Mouse (Mus musculus): ENCODE results near the gene Tbc1d24. TPM values are rescaled to one million over a fixed set of nuclear protein-coding genes. Genes with fewer than 3 reads are reported as not detected.
A peak's percentile ranks its signal among the peaks of the same experiment; 100 is the strongest.

Tbc1d24 gene
- polyA plus RNA-seq, 1 experiment from 2014 or later, result 5.1 TPM

DNA sequence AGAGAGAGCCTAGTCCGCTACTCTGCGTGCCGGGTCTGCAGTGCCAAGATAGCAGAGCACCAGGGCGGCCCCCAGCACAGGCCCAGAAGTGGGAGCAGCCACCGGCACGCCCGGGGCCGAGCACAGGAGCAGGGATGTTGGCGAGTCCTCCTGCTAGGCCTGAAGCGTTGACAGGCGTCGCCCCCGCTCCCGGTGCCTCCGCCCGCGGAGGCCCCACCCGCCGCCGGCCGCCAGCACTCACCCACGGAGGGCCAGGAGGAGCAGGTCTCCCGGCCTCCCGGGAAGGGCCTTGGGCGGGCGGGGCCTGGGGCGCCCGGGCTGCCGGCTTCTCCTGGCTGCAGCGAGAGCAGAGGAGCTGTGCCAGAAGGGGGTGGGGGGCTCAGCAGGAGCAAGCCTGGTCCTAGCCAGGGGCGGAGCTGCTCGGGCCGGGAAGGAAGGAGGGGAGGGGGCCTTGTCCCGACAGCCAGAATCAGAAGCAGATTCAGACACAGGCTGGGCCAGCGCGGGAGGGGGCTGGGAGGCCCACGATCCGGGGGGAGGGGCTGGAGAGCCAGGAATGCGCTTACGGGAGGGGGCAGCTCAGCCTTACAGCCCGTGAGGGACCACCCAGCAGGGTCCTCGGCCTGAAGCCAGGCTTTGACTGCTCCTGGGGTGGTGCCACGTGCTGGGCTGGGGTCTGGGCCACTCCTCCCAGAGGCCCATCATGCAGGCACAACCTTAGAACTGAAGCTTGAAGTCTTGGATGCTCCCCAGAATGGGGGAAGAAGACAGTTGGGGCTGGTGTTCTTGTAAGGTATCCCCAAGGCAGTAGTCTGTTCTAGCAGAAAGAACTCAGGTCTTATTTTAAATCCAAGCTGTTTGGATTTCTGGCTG lies 3.9 kb upstream of the Tbc1d24 start, which contains the start of gene Ntn3:
TSS of gene Ntn3 (minus strand) at position 489 of the 873 bp plus-strand sequence.
- peaks cover 27% of the 10 kb centered on the region for H3K27me3 ChIP-seq (replicated peaks)
- peaks cover 66% of the 10 kb centered on the region for H3K4me1 ChIP-seq (replicated peaks)
- H3K27ac ChIP-seq (ENCODE audit: poor library complexity, severe bottlenecking), result peak within 1 kb of the TSS; percentile 61
- H3K9ac ChIP-seq, result peak within 1 kb of the TSS; percentile 76
- no peaks in the 10 kb centered on the region for H3K9me3 ChIP-seq (replicated peaks)
- peak within 1 kb of the TSS; percentile 54 for H3K4me3 ChIP-seq
- no peaks in the 10 kb centered on the region for H3K36me3 ChIP-seq
- 1% methylated on average over 41 of the region's 43 CpGs for WGBS
- peak within 1 kb of the TSS; percentile 89 for H3K4me2 ChIP-seq
- peak; percentile 43 for ATAC-seq (ENCODE audit: insufficient number of reproducible peaks, low FRiP score)

DNA sequence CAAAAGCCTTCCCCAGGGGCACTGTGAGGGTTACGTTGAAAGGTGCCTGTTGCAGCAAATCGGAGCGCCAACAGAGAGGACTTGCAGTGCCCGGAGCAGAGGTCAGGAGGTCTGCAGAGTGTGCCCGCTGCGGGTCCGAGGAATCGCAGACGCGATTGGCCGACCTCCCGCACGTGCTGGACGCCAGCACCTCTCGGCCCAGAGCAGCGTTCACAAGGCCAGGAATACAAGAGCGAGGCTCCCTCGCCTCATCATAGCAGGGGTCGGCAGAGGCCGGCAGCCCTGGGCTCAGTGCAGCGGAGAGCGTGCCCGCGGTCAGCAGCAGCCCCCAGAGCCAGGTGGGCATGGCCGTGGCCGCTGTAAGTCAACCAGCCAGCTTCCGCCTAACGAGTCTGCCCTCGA lies 3.3 kb upstream of the Tbc1d24 start:
- 0 out of 2 replicates have a peak, but pooled peaks have one; percentile 0 for ATAC-seq (ENCODE audit: insufficient number of reproducible peaks, low FRiP score)
- WGBS, result 4% methylated on average over 29 of the region's 29 CpGs
- Histone ChIP-seq H3K27me3 (replicated peaks) (peaks cover 27% of the 10 kb centered on the region), H3K4me1 (replicated peaks) (peaks cover 72% of the 10 kb centered on the region), H3K4me2 (peak overlapping the region; percentile 89), H3K36me3 (no peaks in the 10 kb centered on the region), H3K27ac (ENCODE audit: poor library complexity, severe bottlenecking) (peak overlapping the region; percentile 61), H3K4me3 (peak overlapping the region; percentile 54), H3K9me3 (replicated peaks) (no peaks in the 10 kb centered on the region), H3K9ac (peak overlapping the region; percentile 76)

DNA sequence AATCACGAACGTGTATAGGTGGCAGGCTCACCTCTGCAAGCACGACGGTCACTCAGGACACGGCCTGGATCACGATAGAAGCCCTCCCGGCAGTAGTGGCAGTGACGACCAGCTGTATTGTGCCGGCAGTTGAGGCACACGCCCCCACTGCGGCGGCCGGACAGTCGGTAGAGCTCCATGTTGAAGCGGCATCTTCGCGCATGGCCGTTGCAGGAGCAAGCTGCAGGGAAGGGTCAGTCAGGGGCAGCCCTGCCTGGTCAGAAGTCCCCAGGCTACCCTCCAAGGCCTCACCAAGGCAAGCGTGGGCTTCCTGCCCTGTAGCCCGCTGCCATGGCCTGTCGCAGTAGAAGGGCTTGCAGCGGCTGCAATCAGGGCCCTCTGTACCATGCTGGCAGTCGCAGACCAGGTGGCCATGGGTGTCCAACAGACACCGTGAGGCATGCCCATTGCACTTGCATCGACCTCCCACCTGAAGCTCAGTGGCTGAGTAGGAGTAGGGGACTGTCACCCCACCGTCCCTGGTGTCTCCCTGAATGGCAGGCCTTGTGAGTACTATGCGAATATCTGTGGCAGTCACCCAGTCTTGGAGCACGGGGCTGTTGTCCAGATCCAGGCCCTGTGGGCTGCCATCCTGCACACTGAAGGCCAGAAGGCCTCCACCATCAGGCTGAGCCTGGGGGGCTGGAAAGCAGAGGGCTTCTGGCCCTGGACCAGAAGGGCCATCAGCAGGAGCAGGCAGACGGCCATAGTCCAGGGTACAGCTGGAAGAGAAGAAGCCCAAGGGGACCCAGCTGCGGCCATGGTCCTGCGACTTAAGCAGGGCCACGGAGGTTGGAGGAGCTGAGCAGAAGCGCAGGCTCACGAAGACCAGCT lies 2.6 kb upstream of the Tbc1d24 start:
- WGBS, result 67% methylated on average over 34 of the region's 34 CpGs
- Histone ChIP-seq H3K27me3 (replicated peaks) (peaks cover 27% of the 10 kb centered on the region), H3K36me3 (no peaks in the 10 kb centered on the region), H3K9me3 (replicated peaks) (no peaks in the 10 kb centered on the region), H3K9ac (peak overlapping the region; percentile 76), H3K4me1 (replicated peaks) (peaks cover 77% of the 10 kb centered on the region), H3K4me3 (peak overlapping the region; percentile 54), H3K27ac (ENCODE audit: poor library complexity, severe bottlenecking) (no peak overlapping the region), H3K4me2 (peak overlapping the region; percentile 89)
- no peak for ATAC-seq (ENCODE audit: insufficient number of reproducible peaks, low FRiP score)

DNA sequence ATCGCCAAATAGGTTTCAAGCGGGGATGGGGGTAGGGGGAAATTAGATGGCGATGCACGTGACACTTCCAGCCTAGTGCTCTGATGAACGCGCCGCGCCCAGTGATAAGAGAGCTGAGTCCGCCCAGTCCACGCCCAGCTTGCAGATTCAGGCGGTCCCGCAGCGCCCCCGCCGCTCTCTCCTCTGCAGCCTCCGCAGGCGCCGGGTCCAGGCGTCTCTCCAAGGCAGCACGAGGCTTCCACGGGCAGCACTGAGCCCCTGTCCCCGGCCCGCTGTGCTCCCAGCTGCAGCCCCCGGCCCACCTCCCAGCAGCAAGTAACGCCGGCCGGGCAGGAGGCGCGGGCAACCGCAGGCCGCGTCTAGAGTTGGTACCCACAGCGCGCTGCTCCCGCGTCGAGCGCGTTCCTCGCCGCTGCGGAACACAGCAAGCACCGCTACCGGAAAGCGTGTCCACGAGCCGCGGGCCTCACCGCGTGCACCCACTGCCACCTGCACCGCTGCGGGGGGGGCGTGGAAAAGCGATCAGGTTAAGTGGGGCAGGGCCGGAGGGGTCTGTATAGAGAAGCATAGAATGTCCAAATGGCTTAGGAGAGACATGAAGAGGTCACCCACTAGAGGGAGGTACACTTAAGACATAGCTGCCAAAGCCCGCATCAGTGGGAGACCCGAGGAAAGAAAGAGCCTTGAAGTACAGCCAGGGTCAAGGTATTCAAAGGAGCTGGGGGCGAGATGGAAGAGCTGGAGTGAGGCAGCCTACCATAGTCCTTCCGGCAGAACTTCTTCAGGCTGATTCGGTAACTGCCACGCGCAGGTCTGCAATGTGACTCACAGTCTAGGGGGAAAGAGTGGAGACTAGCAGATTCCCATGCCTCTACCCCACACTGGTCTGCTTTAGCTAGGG lies 1.3 kb upstream of the Tbc1d24 start:
- H3K36me3 ChIP-seq, result no peaks in the 10 kb centered on the region
- peaks cover 27% of the 10 kb centered on the region for H3K27me3 ChIP-seq (replicated peaks)
- H3K9me3 ChIP-seq (replicated peaks), result no peaks in the 10 kb centered on the region
- H3K4me3 ChIP-seq, result peak overlapping the region; percentile 79
- H3K9ac ChIP-seq, result peak overlapping the region; percentile 70
- H3K4me2 ChIP-seq, result peak overlapping the region; percentile 89
- no peak overlapping the region for H3K27ac ChIP-seq (ENCODE audit: poor library complexity, severe bottlenecking)
- H3K4me1 ChIP-seq (replicated peaks), result peaks cover 79% of the 10 kb centered on the region
- ATAC-seq (ENCODE audit: insufficient number of reproducible peaks, low FRiP score), result peak; percentile 59
- 6% methylated on average over 62 of the region's 62 CpGs for WGBS

DNA sequence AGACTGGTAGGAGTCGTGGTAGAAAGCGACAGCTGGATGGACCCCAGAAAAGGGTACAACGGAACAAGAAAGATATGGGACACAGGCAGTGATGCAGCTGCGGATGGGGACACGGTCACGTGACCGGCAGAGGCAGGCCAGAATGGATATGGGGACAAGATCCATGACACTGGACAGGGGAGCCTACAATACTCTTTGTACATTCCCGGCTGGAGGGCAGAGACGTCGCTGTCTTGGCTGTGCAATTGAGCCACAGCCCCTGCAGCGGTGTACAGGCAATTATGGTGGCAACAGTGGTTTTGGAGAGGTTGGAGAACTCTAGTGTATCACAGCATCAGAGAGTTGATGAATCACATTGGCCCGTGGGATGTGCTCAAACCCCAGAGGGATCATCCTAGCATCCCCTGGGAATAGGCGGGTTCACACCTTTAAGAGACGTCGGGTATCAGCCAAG lies 573 bp upstream of the Tbc1d24 start:
- Histone ChIP-seq H3K36me3 (no peaks in the 10 kb centered on the region), H3K27ac (ENCODE audit: poor library complexity, severe bottlenecking) (no peak overlapping the region), H3K27me3 (replicated peaks) (peaks cover 23% of the 10 kb centered on the region), H3K4me1 (replicated peaks) (peaks cover 71% of the 10 kb centered on the region), H3K4me3 (peak overlapping the region; percentile 79), H3K4me2 (peak overlapping the region; percentile 89), H3K9me3 (replicated peaks) (no peaks in the 10 kb centered on the region), H3K9ac (peak overlapping the region; percentile 70; the same call in 1 of the 2 replicates)
- ATAC-seq (ENCODE audit: insufficient number of reproducible peaks, low FRiP score), result peak; percentile 47
- 6% methylated on average over 15 of the region's 15 CpGs for WGBS

DNA sequence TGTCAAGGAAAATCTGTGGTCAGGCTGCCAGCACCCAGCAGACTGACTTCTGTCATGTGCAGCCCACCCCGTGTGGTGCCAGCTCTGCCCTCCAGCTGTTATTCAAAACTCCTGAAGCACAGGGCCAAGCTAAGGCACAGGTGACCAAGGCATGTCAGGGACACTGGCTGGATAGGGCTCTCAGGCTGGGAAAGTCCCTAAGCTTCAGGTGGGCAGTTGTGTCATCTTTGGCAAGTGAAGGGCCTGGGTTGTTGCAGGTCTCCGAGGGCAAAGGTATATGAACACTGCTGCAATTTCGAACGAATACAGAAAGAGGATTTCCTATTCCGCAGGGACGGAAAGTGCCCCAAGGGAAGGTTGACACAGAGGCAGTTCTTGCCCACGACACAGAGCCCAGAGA lies 516 bp downstream of the Tbc1d24 start:
- H3K4me1 ChIP-seq (replicated peaks), result peaks cover 70% of the 10 kb centered on the region
- H3K36me3 ChIP-seq, result no peaks in the 10 kb centered on the region
- no peak overlapping the region for H3K27ac ChIP-seq (ENCODE audit: poor library complexity, severe bottlenecking)
- peaks cover 17% of the 10 kb centered on the region for H3K27me3 ChIP-seq (replicated peaks)
- peak overlapping the region; percentile 79 for H3K4me3 ChIP-seq
- peak overlapping the region; percentile 89 for H3K4me2 ChIP-seq
- H3K9me3 ChIP-seq (replicated peaks), result no peaks in the 10 kb centered on the region
- no peak for ATAC-seq (ENCODE audit: insufficient number of reproducible peaks, low FRiP score)
- WGBS, result 12% methylated on average over 7 of the region's 7 CpGs
- peak overlapping the region; percentile 85 for H3K9ac ChIP-seq

DNA sequence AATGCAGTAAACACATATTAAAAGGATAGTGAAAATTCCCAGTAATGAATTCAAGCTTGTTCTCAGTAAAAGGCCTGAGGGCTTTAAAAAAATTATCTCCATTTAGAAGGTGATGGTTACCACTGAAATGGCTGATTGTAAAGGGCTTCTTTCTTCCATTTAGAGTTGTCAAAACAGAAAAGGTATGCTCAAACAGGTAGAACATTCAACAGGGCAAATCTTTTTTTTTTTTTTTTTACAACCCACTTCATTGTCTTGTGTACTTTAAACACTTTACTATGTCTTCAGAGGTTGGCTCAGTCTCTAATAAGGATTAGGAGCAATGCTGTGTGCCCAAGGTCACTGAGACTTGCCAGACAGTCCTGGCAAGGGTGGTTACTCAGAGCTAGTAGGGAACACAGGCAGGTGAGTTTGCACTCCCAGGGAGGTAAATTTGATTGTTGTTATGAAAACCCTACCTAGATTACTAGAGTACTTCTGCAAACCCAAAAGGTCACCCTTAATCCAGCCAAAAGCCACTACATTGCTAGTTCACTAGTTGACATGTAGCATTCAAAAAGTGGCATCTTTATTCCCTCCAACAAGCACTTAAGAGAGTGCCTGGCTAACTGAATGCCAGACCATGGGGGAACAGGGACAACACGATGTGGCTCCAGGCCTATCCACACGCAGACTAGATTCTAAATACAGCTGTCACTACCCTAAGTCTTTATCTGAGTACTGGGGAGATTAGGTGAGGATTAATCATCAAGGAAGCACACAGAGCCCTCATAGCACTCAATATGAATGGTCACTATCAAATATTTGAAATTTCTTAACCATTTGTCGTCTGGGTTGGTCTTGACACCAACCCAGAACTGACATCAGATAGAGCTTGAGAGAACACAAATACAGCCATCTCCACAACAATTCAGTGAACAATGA lies 1.5 kb downstream of the Tbc1d24 start:
- no peak overlapping the region for H3K9ac ChIP-seq
- H3K4me2 ChIP-seq, result peak overlapping the region; percentile 89
- H3K4me1 ChIP-seq (replicated peaks), result peaks cover 72% of the 10 kb centered on the region
- no peak overlapping the region for H3K27ac ChIP-seq (ENCODE audit: poor library complexity, severe bottlenecking)
- WGBS, result 48% methylated on average over 3 of the region's 3 CpGs
- peaks cover 16% of the 10 kb centered on the region for H3K27me3 ChIP-seq (replicated peaks)
- ATAC-seq (ENCODE audit: insufficient number of reproducible peaks, low FRiP score), result no peak
- H3K36me3 ChIP-seq, result no peaks in the 10 kb centered on the region
- H3K4me3 ChIP-seq, result no peak overlapping the region
- no peaks in the 10 kb centered on the region for H3K9me3 ChIP-seq (replicated peaks)

DNA sequence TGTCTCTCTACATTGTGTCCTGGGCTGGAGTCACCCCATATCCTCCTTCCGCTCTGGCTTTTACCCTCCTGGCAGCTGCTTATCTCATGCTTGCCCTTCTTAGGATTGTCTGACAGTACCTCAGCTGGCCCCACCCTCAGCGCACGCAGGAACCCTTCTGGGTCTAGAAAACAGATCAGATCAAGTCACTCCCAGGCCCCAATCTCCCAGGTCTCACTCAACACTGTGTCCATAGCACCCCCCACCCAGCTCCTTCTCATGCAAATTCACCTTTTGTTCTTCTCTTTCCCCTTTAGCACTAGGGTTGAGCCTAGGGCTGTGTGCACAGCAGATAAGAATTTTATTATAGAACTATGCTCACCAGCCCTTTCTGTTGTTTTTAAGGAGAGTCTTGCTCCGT lies 2.3 kb downstream of the Tbc1d24 start:
- peak overlapping the region; percentile 35; the same call in 1 of the 2 replicates for H3K4me2 ChIP-seq
- H3K4me3 ChIP-seq, result no peak overlapping the region
- no peak overlapping the region for H3K27ac ChIP-seq (ENCODE audit: poor library complexity, severe bottlenecking)
- 17% methylated on average over 4 of the region's 4 CpGs for WGBS
- H3K27me3 ChIP-seq (replicated peaks), result peaks cover 13% of the 10 kb centered on the region
- H3K9ac ChIP-seq, result no peak overlapping the region
- 0 out of 2 replicates have a peak, but pooled peaks have one; percentile 2 for ATAC-seq (ENCODE audit: insufficient number of reproducible peaks, low FRiP score)
- no peaks in the 10 kb centered on the region for H3K36me3 ChIP-seq
- H3K9me3 ChIP-seq (replicated peaks), result no peaks in the 10 kb centered on the region
- H3K4me1 ChIP-seq (replicated peaks), result peaks cover 65% of the 10 kb centered on the region

DNA sequence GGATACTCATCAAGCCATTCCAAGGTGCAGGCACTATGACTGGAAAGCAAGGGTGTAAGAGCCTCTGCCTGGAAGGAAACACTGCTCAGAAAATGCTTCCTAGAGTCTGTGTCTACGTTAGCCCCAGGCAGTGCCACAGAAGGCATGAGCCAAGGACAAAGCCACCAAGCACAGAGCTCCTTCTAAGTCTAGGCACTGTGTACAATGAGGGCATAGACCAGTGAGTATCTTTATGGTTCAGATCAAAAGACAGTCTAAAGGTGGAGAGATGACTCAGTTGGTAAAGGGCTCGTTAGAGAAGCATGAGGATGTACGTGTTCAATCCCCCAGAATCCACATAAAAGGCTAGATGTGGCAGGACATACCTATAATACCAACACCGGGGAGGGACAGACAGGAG lies 4.3 kb downstream of the Tbc1d24 start:
- no peak overlapping the region for H3K4me3 ChIP-seq
- no peak overlapping the region for H3K4me2 ChIP-seq
- no peak overlapping the region for H3K27ac ChIP-seq (ENCODE audit: poor library complexity, severe bottlenecking)
- no peaks in the 10 kb centered on the region for H3K36me3 ChIP-seq
- no peak overlapping the region for H3K9ac ChIP-seq
- WGBS, result 77% methylated on average over 4 of the region's 4 CpGs
- H3K9me3 ChIP-seq (replicated peaks), result no peaks in the 10 kb centered on the region
- no peaks in the 10 kb centered on the region for H3K27me3 ChIP-seq (replicated peaks)
- ATAC-seq (ENCODE audit: insufficient number of reproducible peaks, low FRiP score), result no peak
- H3K4me1 ChIP-seq (replicated peaks), result peaks cover 65% of the 10 kb centered on the region

Measured in heart, embryonic 12.5 days (tissue).